Mouse (Mus musculus): ENCODE data around the gene Pde4d. TPM values are rescaled to one million over a fixed set of nuclear protein-coding genes. Genes with fewer than 3 reads are reported as not detected.

The Pde4d gene
- polyA plus RNA-seq, 1 experiment from 2014 or later, result 3.4 TPM

GRCm38 (mm10) chr13:109677047-109677446 is 1227.3 kb downstream of the Pde4d start:
- in situ Hi-C loops (cut with MboI; ENCODE audit: low pct_unique_long_range_greater_than_20kb), result no loop called here

GRCm38 (mm10) chr13:109677617-109678016 is 1227.9 kb downstream of the Pde4d start:
- no peaks in the 10 kb centered on the region for H3K27me3 ChIP-seq
- DNase-seq (ENCODE audit: low read depth, low spot score), result no peak
- ATAC-seq, result no peak
- ChIA-PET CTCF (no interaction called here), POLR2A (no interaction called here)
- no peak for TF ChIP-seq CTCF (IDR thresholded peaks at IDR 0.05)
- in situ Hi-C loops (cut with MboI; ENCODE audit: low pct_unique_long_range_greater_than_20kb), result no loop called here

More at GRCm38 (mm10) chr13:109677047-109677446, 1227.3 kb downstream of the Pde4d start:
- ChIA-PET POLR2A (interaction anchor here (0.6 kb wide), 1 partner anchor 24 kb away, joined by 4 read pairs; no protein-coding TSS in a partner anchor), CTCF (interaction anchor here (1.7 kb wide), 1 partner anchor 10 kb away, joined by 6 read pairs; no protein-coding TSS in a partner anchor)
- DNase-seq (ENCODE audit: low read depth, low spot score) (no peak), ATAC-seq (no peak)
- TF ChIP-seq CTCF (IDR thresholded peaks at IDR 0.05), result no peak
- H3K27me3 ChIP-seq, result no peaks in the 10 kb centered on the region

- POLR2A ChIA-PET, result no interaction called here
- DNase-seq (ENCODE audit: low read depth, low spot score) (no peak), ATAC-seq (no peak)
- H3K27me3 ChIP-seq, result no peaks in the 10 kb centered on the region
- CTCF ChIA-PET, result no interaction called here
- in situ Hi-C loops (cut with MboI; ENCODE audit: low pct_unique_long_range_greater_than_20kb), result no loop called here
- no peak for TF ChIP-seq CTCF (IDR thresholded peaks at IDR 0.05)
Observed at GRCm38 (mm10) chr13:109678991-109679390, 1229.2 kb downstream of the Pde4d start.

GRCm38 (mm10) chr13:109680229-109680628 is 1230.5 kb downstream of the Pde4d start:
- no peak for TF ChIP-seq CTCF (IDR thresholded peaks at IDR 0.05)
- DNase-seq (ENCODE audit: low read depth, low spot score), result no peak
- ChIA-PET POLR2A (no interaction called here), CTCF (interaction anchor here (1.4 kb wide), 1 partner anchor 9 kb away, joined by 4 read pairs; no protein-coding TSS in a partner anchor)
- no peak for ATAC-seq
- in situ Hi-C loops (cut with MboI; ENCODE audit: low pct_unique_long_range_greater_than_20kb), result no loop called here
- H3K27me3 ChIP-seq, result no peaks in the 10 kb centered on the region

GRCm38 (mm10) chr13:109681699-109682293 is 1232.0 kb downstream of the Pde4d start:
- DNase-seq (ENCODE audit: low read depth, low spot score), result no peak
- in situ Hi-C loops (cut with MboI; ENCODE audit: low pct_unique_long_range_greater_than_20kb), result no loop called here
- no peaks in the 10 kb centered on the region for H3K27me3 ChIP-seq
- TF ChIP-seq CTCF (IDR thresholded peaks at IDR 0.05), result no peak
- CTCF ChIA-PET, result interaction anchor here (1.0 kb wide), 1 partner anchor 44 kb away, joined by 3 read pairs; no protein-coding TSS in a partner anchor
- POLR2A ChIA-PET, result no interaction called here
- ATAC-seq, result no peak

- TF ChIP-seq CTCF (IDR thresholded peaks at IDR 0.05), result no peak
- in situ Hi-C loops (cut with MboI; ENCODE audit: low pct_unique_long_range_greater_than_20kb), result no loop called here
- ChIA-PET CTCF (no interaction called here), POLR2A (no interaction called here)
- H3K27me3 ChIP-seq, result no peaks in the 10 kb centered on the region
- ATAC-seq (no peak), DNase-seq (ENCODE audit: low read depth, low spot score) (no peak)
Observed at GRCm38 (mm10) chr13:109683001-109683400, 1233.3 kb downstream of the Pde4d start.

GRCm38 (mm10) chr13:109684985-109685295 is 1235.2 kb downstream of the Pde4d start:
- in situ Hi-C loops (cut with MboI; ENCODE audit: low pct_unique_long_range_greater_than_20kb), result no loop called here

GRCm38 (mm10) chr13:109685296-109686115 is 1235.8 kb downstream of the Pde4d start:
- ChIA-PET POLR2A (interaction anchor here (0.6 to 1.3 kb wide), 4 partner anchors 16 to 87 kb away, joined by 3 to 4 read pairs (median 3); no protein-coding TSS in a partner anchor), CTCF (interaction anchor here (1.0 to 2.2 kb wide), 6 partner anchors 16 to 66 kb away, joined by 3 to 5 read pairs (median 3); no protein-coding TSS in a partner anchor)
- DNase-seq (ENCODE audit: low read depth, low spot score) (no peak), ATAC-seq (peak; percentile 80)
- peak; percentile 27 for TF ChIP-seq CTCF (IDR thresholded peaks at IDR 0.05)
- no peaks in the 10 kb centered on the region for H3K27me3 ChIP-seq
- in situ Hi-C loops (cut with MboI; ENCODE audit: low pct_unique_long_range_greater_than_20kb), result no loop called here

More at GRCm38 (mm10) chr13:109684985-109685295, 1235.2 kb downstream of the Pde4d start:
- CTCF ChIA-PET, result interaction anchor here (0.7 to 2.2 kb wide), 7 partner anchors 16 to 65 kb away, joined by 3 to 5 read pairs (median 3); no protein-coding TSS in a partner anchor
- DNase-seq (ENCODE audit: low read depth, low spot score), result no peak
- no peak for TF ChIP-seq CTCF (IDR thresholded peaks at IDR 0.05)
- ATAC-seq, result no peak
- no peaks in the 10 kb centered on the region for H3K27me3 ChIP-seq
- POLR2A ChIA-PET, result interaction anchor here (0.6 to 1.3 kb wide), 2 partner anchors 16 to 52 kb away, joined by 3 read pairs; no protein-coding TSS in a partner anchor

GRCm38 (mm10) chr13:109686116-109686876 is 1236.5 kb downstream of the Pde4d start:
- DNase-seq (ENCODE audit: low read depth, low spot score) (no peak), ATAC-seq (peak; percentile 23)
- H3K27me3 ChIP-seq, result no peaks in the 10 kb centered on the region
- POLR2A ChIA-PET, result interaction anchor here (0.6 to 1.3 kb wide), 3 partner anchors 15 to 88 kb away, joined by 3 to 4 read pairs (median 3); no protein-coding TSS in a partner anchor
- no peak for TF ChIP-seq CTCF (IDR thresholded peaks at IDR 0.05)
- CTCF ChIA-PET, result interaction anchor here (1.0 to 2.9 kb wide), 8 partner anchors 10 to 51 kb away, joined by 3 to 9 read pairs (median 5); no protein-coding TSS in a partner anchor
- in situ Hi-C loops (cut with MboI; ENCODE audit: low pct_unique_long_range_greater_than_20kb), result no loop called here

- H3K27me3 ChIP-seq, result no peaks in the 10 kb centered on the region
- POLR2A ChIA-PET, result interaction anchor here (1.1 kb wide), 1 partner anchor 35 kb away, joined by 3 read pairs; no protein-coding TSS in a partner anchor
- TF ChIP-seq CTCF (IDR thresholded peaks at IDR 0.05), result no peak
- in situ Hi-C loops (cut with MboI; ENCODE audit: low pct_unique_long_range_greater_than_20kb), result no loop called here
- no peak for DNase-seq (ENCODE audit: low read depth, low spot score)
- ATAC-seq, result no peak
- CTCF ChIA-PET, result interaction anchor here (1.8 to 2.9 kb wide), 5 partner anchors 11 to 50 kb away, joined by 3 to 9 read pairs (median 5); no protein-coding TSS in a partner anchor
Observed at GRCm38 (mm10) chr13:109686906-109687305, 1237.2 kb downstream of the Pde4d start.

Measured in Patski (cell line).